Mouse (Mus musculus) liver, embryonic 14.5 days (tissue): Measurements from ENCODE around the gene Wdfy4.

Experiments used
- CTCF ChIP-seq: IDR thresholded peaks from 2 replicates; pipeline ENCODE4 v1.5.1; 2016; ENCODE audit warnings: antibody characterized with exemption, low read depth, control low read depth
- EP300 ChIP-seq: IDR thresholded peaks from 2 replicates; pipeline ENCODE4 v1.6.1; 2016; ENCODE audit warnings: antibody characterized with exemption, low read depth

DNA sequence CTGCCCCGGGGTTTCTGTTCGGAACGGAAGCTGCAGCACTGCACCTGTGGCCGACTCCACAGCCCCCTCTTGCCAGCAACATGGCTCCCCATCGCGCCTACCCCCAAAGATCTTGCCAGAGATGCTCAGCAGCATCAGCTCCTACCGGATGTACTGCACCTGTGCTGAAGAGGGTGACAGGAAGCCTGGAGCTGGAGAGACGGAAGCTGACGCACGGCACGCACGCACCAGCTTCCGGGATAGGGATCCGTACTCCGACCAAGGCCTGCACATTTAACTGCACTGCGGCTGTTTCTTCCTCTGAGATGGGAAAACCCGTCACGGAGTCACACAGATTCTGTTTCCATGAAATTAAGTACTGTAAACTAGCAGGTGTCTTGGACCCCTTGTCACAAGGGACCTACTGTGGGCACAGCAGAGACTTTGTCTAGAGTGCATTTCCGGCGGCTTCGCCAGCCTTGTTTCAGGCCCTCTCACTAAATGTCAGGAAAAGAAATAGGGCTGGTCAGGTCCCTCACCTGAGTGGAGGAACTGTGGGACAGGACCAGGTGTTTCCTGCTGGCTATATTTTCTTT lies 4.6 kb upstream of the Wdfy4 start:
- no peak for TF ChIP-seq CTCF
- no peak for TF ChIP-seq EP300
